Mouse (Mus musculus): Measurements from ENCODE around the gene Ppie. TPM values are rescaled to one million over a fixed set of nuclear protein-coding genes. Genes with fewer than 3 reads are reported as not detected.

Ppie gene
- polyA plus RNA-seq, 1 experiment from 2014 or later = 65.9 TPM

DNA sequence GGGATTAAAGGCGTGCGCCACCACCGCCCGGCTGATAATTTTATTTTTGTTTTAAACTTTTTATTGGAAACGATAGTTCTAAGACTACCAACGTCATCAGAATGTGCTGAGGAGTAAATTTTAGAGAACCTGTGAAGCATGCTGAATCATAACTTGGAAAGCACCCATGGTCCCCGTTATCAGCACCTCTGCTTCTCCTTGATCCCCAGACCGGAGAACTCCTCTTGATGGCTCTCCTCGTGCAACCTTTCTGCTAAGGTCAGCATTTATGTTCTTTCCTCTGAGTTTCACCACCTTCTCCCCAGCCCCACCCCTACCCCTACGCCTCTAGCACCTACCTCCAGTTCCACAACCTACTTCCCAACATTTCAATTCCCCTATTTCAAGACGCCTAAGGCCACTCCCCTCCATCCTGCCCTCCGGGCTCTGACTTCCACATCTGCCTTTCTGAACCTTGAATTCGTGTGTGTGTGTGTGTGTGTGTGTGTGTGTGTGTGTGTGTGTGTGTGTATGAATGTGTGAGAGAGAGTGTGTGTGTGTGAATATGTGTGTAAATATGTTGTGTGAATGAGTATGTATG is 56.3 kb downstream of the Ppie start:
- Histone ChIP-seq H3K27me3 (replicated peaks; ENCODE audit: control insufficient read depth, insufficient read depth, low read length) (no peaks in the 10 kb centered on the region), H3K4me2 (ENCODE audit: low read length) (no peak overlapping the region), H3K9ac (replicated peaks; ENCODE audit: low read depth, low read length) (no peak overlapping the region), H3K4me3 (replicated peaks; ENCODE audit: low read length) (no peak overlapping the region), H3K27ac (ENCODE audit: low read length) (no peak overlapping the region), H3K9me3 (ENCODE audit: control insufficient read depth, low read length) (no peaks in the 10 kb centered on the region), H3K36me3 (ENCODE audit: control insufficient read depth, insufficient read depth) (no peaks in the 10 kb centered on the region), H3K4me1 (replicated peaks; ENCODE audit: control insufficient read depth, insufficient read depth, low read length) (peaks cover 4% of the 10 kb centered on the region; the same call in 1 of the 2 replicates)
- WGBS = 70% methylated on average over 13 of the region's 13 CpGs
- 0 out of 2 replicates have a peak, but pooled peaks have one; percentile 4 for ATAC-seq

- Histone ChIP-seq H3K27me3 (replicated peaks; ENCODE audit: control insufficient read depth, insufficient read depth, low read length) (no peaks in the 10 kb centered on the region), H3K4me1 (replicated peaks; ENCODE audit: control insufficient read depth, insufficient read depth, low read length) (peaks cover 4% of the 10 kb centered on the region; the same call in 1 of the 2 replicates), H3K4me2 (ENCODE audit: low read length) (no peak overlapping the region), H3K9me3 (ENCODE audit: control insufficient read depth, low read length) (0 out of 2 replicates have a peak, but pooled peaks cover under 1% of the 10 kb centered on the region), H3K27ac (ENCODE audit: low read length) (no peak overlapping the region), H3K4me3 (replicated peaks; ENCODE audit: low read length) (no peak overlapping the region), H3K36me3 (ENCODE audit: control insufficient read depth, insufficient read depth) (no peaks in the 10 kb centered on the region), H3K9ac (replicated peaks; ENCODE audit: low read depth, low read length) (no peak overlapping the region)
- peak; percentile 69 for ATAC-seq
- WGBS = 72% methylated on average over 20 of the region's 20 CpGs
Observed at GRCm38 (mm10) chr4:123082283-123083163, 57.2 kb downstream of the Ppie start.

- H3K9me3 ChIP-seq (ENCODE audit: control insufficient read depth, low read length) = 0 out of 2 replicates have a peak, but pooled peaks cover 2% of the 10 kb centered on the region
- no peak for ATAC-seq
- no peak overlapping the region for H3K27ac ChIP-seq (ENCODE audit: low read length)
- H3K36me3 ChIP-seq (ENCODE audit: control insufficient read depth, insufficient read depth) = no peaks in the 10 kb centered on the region
- H3K27me3 ChIP-seq (replicated peaks; ENCODE audit: control insufficient read depth, insufficient read depth, low read length) = no peaks in the 10 kb centered on the region
- H3K4me2 ChIP-seq (ENCODE audit: low read length) = no peak overlapping the region
- no peak overlapping the region for H3K4me3 ChIP-seq (replicated peaks; ENCODE audit: low read length)
- WGBS = 30% methylated on average over 13 of the region's 13 CpGs
- H3K9ac ChIP-seq (replicated peaks; ENCODE audit: low read depth, low read length) = no peak overlapping the region
- peaks cover 4% of the 10 kb centered on the region; the same call in 1 of the 2 replicates for H3K4me1 ChIP-seq (replicated peaks; ENCODE audit: control insufficient read depth, insufficient read depth, low read length)
Observed at GRCm38 (mm10) chr4:123080791-123081190, 59.0 kb downstream of the Ppie start.

DNA sequence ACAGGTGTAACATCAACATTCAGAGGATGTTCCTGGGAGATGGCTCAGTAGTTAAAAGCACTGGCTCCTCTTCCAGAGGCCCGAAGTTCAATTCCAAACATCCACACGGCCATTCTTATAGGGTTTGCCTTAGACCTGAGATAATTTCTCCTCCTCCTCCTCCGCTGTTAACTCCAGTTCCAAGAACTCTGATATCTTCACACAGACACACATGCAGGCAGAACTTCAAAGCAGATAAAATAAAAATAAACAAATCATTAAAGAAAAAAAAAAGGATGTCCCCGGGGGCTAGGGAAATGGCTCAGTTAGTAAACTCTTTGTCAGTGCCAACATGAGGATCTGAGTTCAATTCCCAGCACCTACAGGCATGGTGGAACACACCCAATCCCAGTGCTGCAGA is 61.5 kb downstream of the Ppie start:
- Histone ChIP-seq H3K4me1 (replicated peaks; ENCODE audit: control insufficient read depth, insufficient read depth, low read length) (peaks cover 4% of the 10 kb centered on the region; the same call in 1 of the 2 replicates), H3K9me3 (ENCODE audit: control insufficient read depth, low read length) (0 out of 2 replicates have a peak, but pooled peaks cover 2% of the 10 kb centered on the region), H3K27ac (ENCODE audit: low read length) (no peak overlapping the region), H3K27me3 (replicated peaks; ENCODE audit: control insufficient read depth, insufficient read depth, low read length) (no peaks in the 10 kb centered on the region), H3K36me3 (ENCODE audit: control insufficient read depth, insufficient read depth) (no peaks in the 10 kb centered on the region), H3K9ac (replicated peaks; ENCODE audit: low read depth, low read length) (no peak overlapping the region), H3K4me2 (ENCODE audit: low read length) (no peak overlapping the region), H3K4me3 (replicated peaks; ENCODE audit: low read length) (no peak overlapping the region)
- ATAC-seq = no peak
- 88% methylated on average over 4 of the region's 4 CpGs for WGBS

Other genes starting within 250 kb of the Ppie start
- 34.3 and 37.2 TPM in 2 replicates for gene Mfsd2a, start 178.8 kb downstream of the Ppie start, polyA plus RNA-seq (2015; fragmentation: Nextera tagmentation; extraction: Ambion mirVana)
- 71.6 and 85.9 TPM in 2 replicates for gene Mycl, start 144.3 kb downstream of the Ppie start, polyA plus RNA-seq (2015; fragmentation: Nextera tagmentation; extraction: Ambion mirVana)
- 34.1 and 35.7 TPM in 2 replicates for gene Trit1, start 123.4 kb downstream of the Ppie start, polyA plus RNA-seq (2015; fragmentation: Nextera tagmentation; extraction: Ambion mirVana)
- gene Bmp8b, start 34.8 kb downstream of the Ppie start, polyA plus RNA-seq (2015; fragmentation: Nextera tagmentation; extraction: Ambion mirVana) = 0.35 TPM in 2 replicates
- gene Oxct2b, start 23.7 kb downstream of the Ppie start, polyA plus RNA-seq (2015; fragmentation: Nextera tagmentation; extraction: Ambion mirVana) = 0.41 TPM in 1 of 2 replicates, not detected in the other
- 30.6 and 55.7 TPM in 2 replicates for gene Hpcal4, start 43.3 kb upstream of the Ppie start, polyA plus RNA-seq (2015; fragmentation: Nextera tagmentation; extraction: Ambion mirVana)
- not detected in 2 replicates for gene Nt5c1a, start 61.6 kb upstream of the Ppie start, polyA plus RNA-seq (2015; fragmentation: Nextera tagmentation; extraction: Ambion mirVana)
- 4.5 and 5.3 TPM in 2 replicates for gene Heyl, start 93.6 kb upstream of the Ppie start, polyA plus RNA-seq (2015; fragmentation: Nextera tagmentation; extraction: Ambion mirVana)
- gene Pabpc4, start 122.4 kb upstream of the Ppie start, polyA plus RNA-seq (2015; fragmentation: Nextera tagmentation; extraction: Ambion mirVana) = 28.5 and 34.5 TPM in 2 replicates
- gene Oxct2a, start 183.7 kb upstream of the Ppie start, polyA plus RNA-seq (2015; fragmentation: Nextera tagmentation; extraction: Ambion mirVana) = not detected in 2 replicates
- gene Bmp8a, start 203.3 kb upstream of the Ppie start, polyA plus RNA-seq (2015; fragmentation: Nextera tagmentation; extraction: Ambion mirVana) = 0.11 TPM in 2 replicates

Measured in forebrain, embryonic 16.5 days (tissue).